Mouse (Mus musculus) liver, embryonic 13.5 days (tissue): Measurements from ENCODE around the gene Vps37c. TPM values are rescaled to one million over a fixed set of nuclear protein-coding genes. Genes with fewer than 3 reads are reported as not detected.

Experiments
- ATAC-seq: fragments of 200-750 bp; cut with Nextera tagmentation; 2 replicates; pipeline ENCODE4 v1.8.0; 2017; ENCODE audit warnings: low read depth, mild to moderate bottlenecking, moderate number of reproducible peaks, moderate library complexity
- DNase-seq: peaks from one replicate; pipeline ENCODE4 v3.0.0; 2022
- H3K27ac ChIP-seq: fragments of 300-500 bp; sonication (generic); 2 replicates; pipeline ENCODE4 v1.5.1; 2015; ENCODE audit warnings: moderate library complexity, mild to moderate bottlenecking, inconsistent platforms
- H3K27me3 ChIP-seq: fragments of 300-500 bp; sonication (generic); 2 replicates; pipeline ENCODE4 v1.6.1; 2015; ENCODE audit warnings: mild to moderate bottlenecking, inconsistent platforms
- H3K36me3 ChIP-seq: fragments of 300-500 bp; sonication (generic); 2 replicates; pipeline ENCODE4 v1.6.1; 2015; ENCODE audit warnings: mild to moderate bottlenecking, inconsistent platforms
- H3K4me1 ChIP-seq: fragments of 300-500 bp; sonication (generic); replicated peaks from 2 replicates; pipeline ENCODE4 v1.6.1; 2015; ENCODE audit warnings: inconsistent platforms
- H3K4me2 ChIP-seq: fragments of 300-500 bp; sonication (generic); 2 replicates; pipeline ENCODE4 v1.6.1; 2015; ENCODE audit warnings: inconsistent platforms, mild to moderate bottlenecking, moderate library complexity
- H3K4me3 ChIP-seq: fragments of 300-500 bp; sonication (generic); replicated peaks from 2 replicates; pipeline ENCODE4 v1.5.1; 2015; ENCODE audit warnings: mild to moderate bottlenecking, inconsistent platforms
- H3K9ac ChIP-seq: fragments of 300-500 bp; sonication (generic); 2 replicates; pipeline ENCODE4 v1.6.1; 2015; ENCODE audit warnings: mild to moderate bottlenecking, inconsistent platforms
- H3K9me3 ChIP-seq: fragments of 300-500 bp; sonication (generic); replicated peaks from 2 replicates; pipeline ENCODE4 v1.6.1; 2016; ENCODE audit warnings: inconsistent platforms
- WGBS: fragments of 180-500 bp; shearing (Covaris S2); methylation state at CpG from one replicate; pipeline ENCODE4 v1.1.7; 2015; ENCODE audit not compliant: insufficient replicate concordance; 5-methylcytosine and 5-hydroxymethylcytosine counted together
- polyA plus RNA-seq: library from polyadenylated mRNA; unstranded; fragments of >200 nt; fragmentation: Nextera tagmentation; extraction: Ambion mirVana; gene quantifications from 2 replicates; pipeline ENCODE4 v1.2.1, GENCODE M21; 2015

Gene Vps37c
- polyA plus RNA-seq, 1 experiment from 2014 or later: 10.4 TPM

DNA sequence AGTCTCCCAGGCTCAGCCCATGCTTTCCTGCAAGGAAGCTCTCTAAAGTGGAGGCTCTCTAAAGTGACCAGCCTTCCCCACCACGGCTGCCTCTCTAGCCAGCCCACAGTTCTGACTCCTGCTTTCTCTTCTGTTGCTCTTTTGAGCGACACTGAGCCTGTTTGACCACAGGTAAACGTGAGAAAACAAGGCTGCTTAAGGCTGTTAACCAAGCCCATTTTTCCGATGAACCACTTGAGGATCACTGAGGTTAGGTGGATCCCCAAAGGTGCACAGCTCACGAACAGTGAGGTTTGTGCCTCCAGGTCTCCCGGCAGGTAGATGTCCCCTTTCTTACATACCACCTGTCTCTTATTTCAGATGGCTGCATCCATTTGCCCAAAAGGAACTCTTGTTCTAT lies 53.6 kb downstream of the Vps37c start:
- H3K27me3 ChIP-seq: no peaks in the 10 kb centered on the region
- H3K27ac ChIP-seq: no peak overlapping the region
- no peaks in the 10 kb centered on the region for H3K9me3 ChIP-seq
- ATAC-seq (no peak), DNase-seq (no peak)
- 64% methylated on average over 6 of the region's 6 CpGs for WGBS
- no peak overlapping the region for H3K4me3 ChIP-seq
- H3K9ac ChIP-seq: no peak overlapping the region
- 0 out of 2 replicates have a peak, but pooled peaks cover 3% of the 10 kb centered on the region for H3K4me1 ChIP-seq
- H3K4me2 ChIP-seq: no peak overlapping the region
- no peaks in the 10 kb centered on the region for H3K36me3 ChIP-seq

DNA sequence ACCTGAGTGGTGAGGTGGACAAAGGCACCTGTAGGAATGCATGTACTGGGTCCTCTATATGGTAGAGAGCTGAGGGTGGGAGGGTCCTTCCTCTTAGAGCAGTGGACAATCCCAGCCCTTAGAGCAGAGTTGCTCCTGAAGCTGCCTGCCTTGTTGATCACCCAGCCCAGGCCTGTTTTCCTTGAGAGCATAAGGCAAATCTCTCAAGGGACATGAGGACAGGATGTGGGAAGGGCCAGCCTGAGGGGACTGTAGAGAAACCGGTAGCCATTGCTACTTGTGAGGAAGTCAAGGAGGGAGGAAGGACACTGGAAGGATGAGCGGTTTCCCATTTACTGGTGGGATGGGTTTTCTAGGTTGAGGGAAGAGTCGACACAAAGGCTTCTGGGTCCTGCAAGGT lies 54.0 kb downstream of the Vps37c start:
- Histone ChIP-seq H3K4me2 (no peak overlapping the region), H3K27ac (no peak overlapping the region)
- 40% methylated on average over 3 of the region's 3 CpGs for WGBS

GRCm38 (mm10) chr19:10747182-10747581 lies 58.6 kb downstream of the Vps37c start:
- DNase-seq: no peak
- H3K36me3 ChIP-seq: no peaks in the 10 kb centered on the region
- H3K27ac ChIP-seq: no peak overlapping the region
- no peaks in the 10 kb centered on the region for H3K27me3 ChIP-seq
- H3K4me1 ChIP-seq: no peaks in the 10 kb centered on the region
- no peak for ATAC-seq
- no peak overlapping the region for H3K4me2 ChIP-seq
- H3K4me3 ChIP-seq: no peak overlapping the region
- WGBS: 72% methylated on average over 7 of the region's 7 CpGs
- no peaks in the 10 kb centered on the region for H3K9me3 ChIP-seq
- no peak overlapping the region for H3K9ac ChIP-seq

More for the DNA sequence above, 54.0 kb downstream of the Vps37c start:
- no peaks in the 10 kb centered on the region for H3K9me3 ChIP-seq
- H3K4me3 ChIP-seq: no peak overlapping the region
- no peaks in the 10 kb centered on the region for H3K27me3 ChIP-seq
- no peaks in the 10 kb centered on the region for H3K36me3 ChIP-seq
- 0 out of 2 replicates have a peak, but pooled peaks cover 3% of the 10 kb centered on the region for H3K4me1 ChIP-seq
- no peak for ATAC-seq
- DNase-seq: no peak
- H3K9ac ChIP-seq: no peak overlapping the region

DNA sequence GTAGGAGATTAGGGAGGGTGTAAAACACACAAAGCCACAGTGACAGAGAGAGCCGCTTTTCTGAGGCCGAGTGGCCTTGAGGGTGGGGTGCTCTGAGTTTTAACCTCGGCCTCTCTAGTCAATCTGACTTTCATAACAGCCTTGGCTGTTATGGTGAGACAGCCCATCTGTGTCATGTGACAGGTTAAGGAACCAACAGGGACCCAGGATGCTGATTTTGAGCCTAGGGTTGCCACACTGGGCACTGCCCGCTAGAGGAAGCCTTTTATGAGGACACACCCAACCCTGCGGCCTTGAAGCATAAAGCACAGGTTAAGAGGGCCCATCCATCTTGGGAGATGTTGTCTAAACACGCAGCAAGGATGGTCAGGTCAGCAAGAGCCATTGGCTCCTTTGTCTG lies 59.2 kb downstream of the Vps37c start:
- no peak overlapping the region for H3K27ac ChIP-seq
- no peaks in the 10 kb centered on the region for H3K9me3 ChIP-seq
- no peak overlapping the region for H3K9ac ChIP-seq
- 64% methylated on average over 6 of the region's 6 CpGs for WGBS
- no peaks in the 10 kb centered on the region for H3K36me3 ChIP-seq
- H3K4me2 ChIP-seq: no peak overlapping the region
- H3K27me3 ChIP-seq: no peaks in the 10 kb centered on the region
- H3K4me3 ChIP-seq: no peak overlapping the region
- no peak for ATAC-seq
- no peaks in the 10 kb centered on the region for H3K4me1 ChIP-seq
- DNase-seq: no peak

DNA sequence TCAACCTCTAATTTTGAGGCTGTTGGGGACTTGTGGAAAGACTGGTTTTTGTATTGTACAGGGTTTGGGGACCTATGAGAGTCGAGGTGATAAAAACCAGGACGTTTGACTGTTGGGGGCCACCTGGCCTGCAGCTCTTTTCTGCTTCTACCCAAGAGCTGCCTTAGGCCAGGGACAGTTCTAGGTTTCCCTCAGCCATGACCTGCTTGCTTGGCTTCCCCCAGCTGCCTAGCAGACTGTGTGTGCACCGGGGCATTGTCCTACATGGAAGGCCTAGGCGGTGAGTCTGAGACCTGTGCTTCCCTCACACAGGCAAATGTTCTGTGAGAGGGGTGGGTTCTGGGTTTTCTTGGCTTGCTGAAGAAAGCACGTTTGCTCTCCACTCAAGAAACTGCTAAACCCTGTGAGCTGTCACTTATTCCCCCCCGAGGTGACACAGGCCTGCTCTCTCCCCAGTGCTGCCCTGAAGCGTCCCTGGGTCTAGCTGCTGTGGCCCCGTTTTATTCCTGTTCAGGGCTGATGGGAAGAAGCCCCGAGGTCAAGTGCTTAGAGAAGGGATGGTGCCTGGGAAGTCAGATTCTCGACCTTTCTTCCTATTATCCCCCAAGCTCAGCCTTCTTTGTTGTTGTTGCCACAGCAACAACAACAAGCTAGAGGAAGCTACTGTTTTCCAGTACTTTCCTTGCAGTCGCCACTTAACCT lies 60.0 kb downstream of the Vps37c start:
- 61% methylated on average over 11 of the region's 11 CpGs for WGBS
- H3K4me2 ChIP-seq: no peak overlapping the region
- no peaks in the 10 kb centered on the region for H3K27me3 ChIP-seq
- H3K4me3 ChIP-seq: no peak overlapping the region
- ATAC-seq (no peak), DNase-seq (no peak)
- H3K9ac ChIP-seq: no peak overlapping the region
- no peaks in the 10 kb centered on the region for H3K9me3 ChIP-seq
- H3K27ac ChIP-seq: no peak overlapping the region
- H3K4me1 ChIP-seq: no peaks in the 10 kb centered on the region
- no peaks in the 10 kb centered on the region for H3K36me3 ChIP-seq

DNA sequence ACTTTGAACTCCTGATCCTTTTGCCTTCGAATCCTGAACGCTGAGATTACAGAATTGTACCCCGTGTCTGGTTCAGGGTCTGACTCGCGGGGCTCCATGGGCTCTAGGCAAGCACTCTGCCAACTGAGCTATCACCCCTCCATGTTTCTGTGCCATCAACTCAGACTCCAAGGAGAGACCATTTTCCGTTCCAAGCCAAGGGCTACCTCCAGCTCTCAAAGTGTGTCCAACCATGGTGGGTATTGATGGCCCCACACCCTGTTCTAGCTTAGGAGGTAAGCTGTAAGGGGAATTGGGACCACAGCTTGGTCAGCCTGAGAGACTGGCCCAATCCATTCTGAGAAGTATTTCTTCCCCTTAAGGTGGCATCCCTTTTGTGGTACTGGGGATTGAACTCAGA lies 60.8 kb downstream of the Vps37c start:
- DNase-seq: no peak
- no peak overlapping the region for H3K9ac ChIP-seq

GRCm38 (mm10) chr19:10750161-10750560 lies 61.6 kb downstream of the Vps37c start:
- H3K9ac ChIP-seq: no peak overlapping the region
- no peak overlapping the region for H3K4me2 ChIP-seq
- no peak for ATAC-seq
- no peaks in the 10 kb centered on the region for H3K27me3 ChIP-seq
- no peak overlapping the region for H3K4me3 ChIP-seq
- no peak for DNase-seq
- no peak overlapping the region for H3K27ac ChIP-seq
- 57% methylated on average over 6 of the region's 6 CpGs for WGBS
- H3K4me1 ChIP-seq: no peaks in the 10 kb centered on the region
- H3K36me3 ChIP-seq: no peaks in the 10 kb centered on the region
- H3K9me3 ChIP-seq: no peaks in the 10 kb centered on the region

More for the DNA sequence above, 60.8 kb downstream of the Vps37c start:
- Histone ChIP-seq H3K36me3 (no peaks in the 10 kb centered on the region), H3K4me3 (no peak overlapping the region), H3K4me1 (no peaks in the 10 kb centered on the region), H3K27me3 (no peaks in the 10 kb centered on the region), H3K4me2 (no peak overlapping the region), H3K9me3 (no peaks in the 10 kb centered on the region), H3K27ac (no peak overlapping the region)
- WGBS: 72% methylated on average over 6 of the region's 6 CpGs
- no peak for ATAC-seq

GRCm38 (mm10) chr19:10751607-10752006 lies 63.1 kb downstream of the Vps37c start:
- H3K4me1 ChIP-seq: no peaks in the 10 kb centered on the region
- no peak overlapping the region for H3K4me3 ChIP-seq
- H3K9ac ChIP-seq: no peak overlapping the region
- H3K27me3 ChIP-seq: no peaks in the 10 kb centered on the region
- WGBS: 74% methylated on average over 1 of the region's 1 CpGs
- H3K9me3 ChIP-seq: no peaks in the 10 kb centered on the region
- H3K36me3 ChIP-seq: no peaks in the 10 kb centered on the region
- ATAC-seq (no peak), DNase-seq (no peak)
- H3K4me2 ChIP-seq: no peak overlapping the region
- H3K27ac ChIP-seq: no peak overlapping the region

DNA sequence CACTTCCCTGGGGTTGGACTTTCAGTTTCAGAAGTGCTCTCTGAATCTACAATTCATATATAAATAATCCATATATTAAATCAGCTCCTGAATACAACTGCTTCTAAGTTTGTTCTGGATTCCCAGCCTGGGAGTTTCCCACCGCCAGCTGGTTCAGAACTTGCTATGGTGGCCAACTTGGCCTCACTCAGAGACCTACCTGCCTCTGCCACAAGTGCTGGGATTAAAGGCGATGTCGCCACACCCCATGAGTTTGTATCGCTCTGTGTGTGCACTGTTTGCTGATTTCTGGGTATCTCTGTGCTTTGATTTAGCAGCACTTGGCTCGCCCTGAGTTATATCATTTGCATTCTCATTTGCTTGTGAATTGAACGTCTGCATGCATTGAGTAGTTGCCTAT lies 63.6 kb downstream of the Vps37c start:
- no peak overlapping the region for H3K27ac ChIP-seq
- no peak for ATAC-seq
- no peaks in the 10 kb centered on the region for H3K9me3 ChIP-seq
- WGBS: 70% methylated on average over 6 of the region's 6 CpGs
- H3K4me2 ChIP-seq: no peak overlapping the region
- no peaks in the 10 kb centered on the region for H3K27me3 ChIP-seq
- no peak for DNase-seq
- no peaks in the 10 kb centered on the region for H3K4me1 ChIP-seq
- H3K36me3 ChIP-seq: no peaks in the 10 kb centered on the region
- H3K9ac ChIP-seq: no peak overlapping the region
- H3K4me3 ChIP-seq: no peak overlapping the region

DNA sequence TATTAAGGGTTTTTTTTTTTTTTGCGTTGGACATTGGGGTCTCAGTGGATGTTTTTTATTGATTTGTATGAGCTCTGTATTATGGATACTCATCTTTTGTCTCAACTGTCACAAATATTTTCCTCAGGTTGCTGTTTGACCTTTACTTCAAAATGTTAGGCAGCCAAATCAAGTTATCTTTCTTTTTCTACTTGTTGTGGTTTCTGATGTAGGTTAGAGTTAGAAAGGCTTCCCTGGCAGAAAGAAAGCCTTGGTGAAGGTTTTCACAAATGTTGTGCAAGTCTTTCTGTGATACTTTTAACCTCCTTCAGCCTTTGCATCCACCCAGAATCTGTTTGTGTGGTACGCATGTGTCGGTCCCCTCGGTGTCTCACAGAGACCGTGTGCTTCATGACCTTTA lies 64.1 kb downstream of the Vps37c start:
- no peak overlapping the region for H3K27ac ChIP-seq
- no peak for ATAC-seq

GRCm38 (mm10) chr19:10757125-10757524 lies 68.6 kb downstream of the Vps37c start:
- ATAC-seq (no peak), DNase-seq (no peak)
- no peaks in the 10 kb centered on the region for H3K4me1 ChIP-seq
- no peaks in the 10 kb centered on the region for H3K27me3 ChIP-seq
- H3K36me3 ChIP-seq: no peaks in the 10 kb centered on the region
- H3K9ac ChIP-seq: no peak overlapping the region
- no peak overlapping the region for H3K4me2 ChIP-seq
- no peak overlapping the region for H3K27ac ChIP-seq
- H3K4me3 ChIP-seq: no peak overlapping the region
- H3K9me3 ChIP-seq: no peaks in the 10 kb centered on the region

More for the DNA sequence above, 64.1 kb downstream of the Vps37c start:
- 88% methylated on average over 5 of the region's 5 CpGs for WGBS
- H3K9ac ChIP-seq: no peak overlapping the region
- DNase-seq: no peak
- no peaks in the 10 kb centered on the region for H3K36me3 ChIP-seq
- H3K27me3 ChIP-seq: no peaks in the 10 kb centered on the region
- no peak overlapping the region for H3K4me3 ChIP-seq
- H3K4me2 ChIP-seq: no peak overlapping the region
- H3K4me1 ChIP-seq: no peaks in the 10 kb centered on the region
- no peaks in the 10 kb centered on the region for H3K9me3 ChIP-seq

- Histone ChIP-seq H3K9ac (no peak overlapping the region), H3K9me3 (no peaks in the 10 kb centered on the region), H3K27me3 (no peaks in the 10 kb centered on the region), H3K4me1 (no peaks in the 10 kb centered on the region), H3K36me3 (no peaks in the 10 kb centered on the region), H3K27ac (no peak overlapping the region), H3K4me3 (no peak overlapping the region), H3K4me2 (no peak overlapping the region)
- WGBS: 57% methylated on average over 2 of the region's 2 CpGs
- no peak for ATAC-seq
- DNase-seq: no peak
Observed at GRCm38 (mm10) chr19:10757526-10757925, 69.0 kb downstream of the Vps37c start.
